Mouse (Mus musculus) WW6 (cell line): ENCODE results near the gene Xxylt1.
A peak's percentile ranks its signal among the peaks of the same experiment; 100 is the strongest.

Experiments
- DNase-seq: peaks from one replicate; pipeline ENCODE4 v3.0.0-alpha.2; 2013; ENCODE audit warnings: low read depth, low spot score

Gene Xxylt1

GRCm38 (mm10) chr16:31061246-31061880 lies 19.9 kb downstream of the Xxylt1 start:
- DNase-seq: no peak

DNA sequence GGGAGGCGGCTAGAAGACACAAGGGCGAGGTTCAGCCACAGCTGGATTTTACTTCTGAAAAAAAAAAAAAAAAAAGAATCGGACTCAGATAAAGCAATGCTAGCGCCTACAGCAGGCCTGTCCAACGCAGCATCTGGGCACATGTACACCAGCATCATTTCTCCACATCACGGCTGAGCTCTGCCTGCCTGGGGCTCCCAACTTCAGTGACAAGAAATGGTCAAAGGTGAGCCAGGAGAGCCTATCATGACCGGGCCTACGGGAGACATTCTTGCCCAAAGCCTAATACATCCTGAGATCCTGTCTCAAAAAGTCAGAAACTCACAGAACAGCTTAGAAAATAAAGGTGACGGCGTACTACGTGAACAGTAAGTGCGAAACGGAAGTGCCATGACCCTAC lies 20.5 kb downstream of the Xxylt1 start:
- DNase-seq: no peak

DNA sequence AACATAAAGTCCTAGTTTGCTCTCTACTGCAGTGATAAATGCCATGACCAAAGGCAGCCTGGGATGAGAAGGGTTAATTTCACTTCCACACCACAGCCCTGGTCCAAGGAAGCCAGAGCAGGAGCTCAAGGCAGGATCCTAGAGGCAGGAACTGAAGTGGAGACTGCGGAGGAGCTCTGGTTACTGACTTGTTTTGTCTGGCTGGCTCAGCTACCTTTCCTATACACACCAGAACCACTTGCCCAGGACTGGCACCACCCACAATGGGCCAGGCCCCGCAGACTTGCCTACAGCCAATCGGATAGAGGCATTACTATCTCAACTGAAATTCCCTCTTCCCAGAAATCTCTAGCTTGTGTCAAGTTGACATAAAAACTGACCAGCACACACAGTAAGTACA lies 21.0 kb downstream of the Xxylt1 start:
- DNase-seq: no peak

- DNase-seq: no peak
Observed at GRCm38 (mm10) chr16:31059730-31060129, 21.5 kb downstream of the Xxylt1 start.

DNA sequence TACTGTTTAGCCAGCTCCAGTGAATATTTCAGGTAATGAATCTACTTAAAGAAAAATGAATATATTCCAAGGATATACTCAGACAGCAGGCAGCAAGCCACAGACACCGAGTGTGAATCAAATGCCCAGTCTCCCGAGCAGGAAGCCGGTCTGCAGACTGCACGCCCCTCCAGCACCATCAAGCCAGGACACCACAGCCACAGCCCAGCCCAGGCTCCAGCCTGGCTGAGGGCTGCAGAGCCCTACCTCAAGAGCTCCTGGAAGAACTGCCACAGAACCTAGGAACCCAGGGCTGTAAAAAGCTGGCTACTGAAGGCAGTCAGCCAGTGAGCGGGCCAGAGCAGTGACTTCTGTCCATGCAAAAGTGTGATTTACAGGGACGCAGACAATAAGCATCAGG lies 28.4 kb downstream of the Xxylt1 start:
- no peak for DNase-seq

GRCm38 (mm10) chr16:31052177-31052726 lies 29.0 kb downstream of the Xxylt1 start:
- DNase-seq: no peak

GRCm38 (mm10) chr16:31050701-31051100 lies 30.5 kb downstream of the Xxylt1 start:
- no peak for DNase-seq

DNA sequence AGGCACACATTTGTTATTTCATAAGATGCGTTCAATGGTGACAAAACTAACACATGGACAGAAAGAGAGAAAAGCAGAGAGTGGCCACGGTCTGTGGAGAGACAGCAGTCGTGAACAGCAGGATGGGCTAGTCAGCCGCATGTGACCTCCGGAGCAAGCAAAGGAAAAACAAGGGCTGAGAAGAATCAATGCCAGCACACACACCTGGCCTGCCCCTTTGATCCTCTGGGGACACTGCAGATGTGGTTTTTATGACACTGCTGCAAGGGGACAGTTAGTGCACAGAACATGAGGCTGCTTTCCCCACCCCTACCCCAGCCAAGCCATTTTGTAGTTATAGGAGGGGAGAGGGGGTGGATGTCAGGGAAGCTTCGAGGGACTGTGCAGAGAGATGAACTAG lies 33.0 kb downstream of the Xxylt1 start:
- no peak for DNase-seq

- DNase-seq: no peak
Observed at GRCm38 (mm10) chr16:31047186-31047898, 33.9 kb downstream of the Xxylt1 start.

DNA sequence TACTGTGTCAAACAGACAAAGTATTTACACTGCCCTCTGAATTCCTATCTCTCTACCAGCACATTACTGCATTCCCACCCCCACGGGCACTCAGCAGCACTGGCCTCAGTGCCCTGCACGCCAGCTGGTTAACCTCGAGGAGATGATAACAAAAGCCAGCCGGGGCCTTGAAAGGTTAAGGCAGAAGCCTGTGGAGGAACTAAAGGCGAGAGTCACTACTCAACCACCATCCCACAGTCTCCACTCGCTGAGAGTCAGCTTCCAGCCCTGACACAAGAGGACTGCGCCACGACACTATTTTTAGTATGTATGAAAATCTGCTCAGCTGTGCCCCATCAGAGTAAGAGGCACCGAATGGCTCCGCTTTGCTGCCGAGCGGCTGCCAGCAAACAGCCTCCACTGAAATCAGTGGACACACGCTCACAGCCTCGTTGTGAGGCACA lies 35.0 kb downstream of the Xxylt1 start:
- DNase-seq: no peak

DNA sequence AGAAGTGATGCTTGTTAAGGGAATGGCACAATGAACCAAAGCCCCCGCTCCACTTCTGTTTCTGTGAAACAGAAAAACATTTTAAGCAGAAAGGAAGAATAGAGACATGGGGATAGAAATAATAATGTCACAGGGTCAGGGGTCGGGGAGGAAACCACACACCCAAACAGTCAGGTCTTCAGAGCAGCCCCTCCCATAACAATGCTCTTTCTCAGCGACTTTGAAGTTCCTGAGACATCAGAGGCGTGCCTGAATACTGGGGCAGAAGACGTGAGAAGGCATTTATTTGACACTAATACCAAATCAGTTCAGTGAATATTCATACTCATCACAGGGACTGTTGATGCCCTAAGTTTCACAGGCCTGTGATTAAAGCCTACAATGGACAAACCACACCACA lies 36.0 kb downstream of the Xxylt1 start:
- DNase-seq: no peak

DNA sequence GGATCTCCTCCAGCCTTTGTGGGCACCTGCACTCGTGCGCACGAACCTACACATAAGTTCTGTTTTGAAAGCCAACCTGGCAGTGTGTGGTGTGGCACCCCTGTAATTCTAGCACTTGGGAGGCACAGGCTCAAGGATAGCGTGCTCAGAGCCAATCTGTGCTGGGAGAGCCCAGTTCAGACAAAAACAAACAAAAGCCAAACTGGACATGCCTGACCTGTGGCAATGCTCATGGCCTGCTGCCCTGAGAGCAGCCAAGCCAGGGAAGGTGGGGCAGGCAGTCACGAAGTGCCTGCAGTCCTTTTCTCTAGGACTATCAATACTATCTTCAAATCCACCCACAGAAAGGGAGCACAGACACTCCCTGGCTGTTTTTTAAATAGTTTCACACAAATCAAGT lies 38.1 kb downstream of the Xxylt1 start:
- DNase-seq: no peak

GRCm38 (mm10) chr16:31041566-31041965 lies 39.7 kb downstream of the Xxylt1 start:
- no peak for DNase-seq

- no peak for DNase-seq
Observed at GRCm38 (mm10) chr16:31039803-31040459, 41.3 kb downstream of the Xxylt1 start.

- DNase-seq: peak; percentile 20
Observed at GRCm38 (mm10) chr16:31037431-31037830, 43.8 kb downstream of the Xxylt1 start.

DNA sequence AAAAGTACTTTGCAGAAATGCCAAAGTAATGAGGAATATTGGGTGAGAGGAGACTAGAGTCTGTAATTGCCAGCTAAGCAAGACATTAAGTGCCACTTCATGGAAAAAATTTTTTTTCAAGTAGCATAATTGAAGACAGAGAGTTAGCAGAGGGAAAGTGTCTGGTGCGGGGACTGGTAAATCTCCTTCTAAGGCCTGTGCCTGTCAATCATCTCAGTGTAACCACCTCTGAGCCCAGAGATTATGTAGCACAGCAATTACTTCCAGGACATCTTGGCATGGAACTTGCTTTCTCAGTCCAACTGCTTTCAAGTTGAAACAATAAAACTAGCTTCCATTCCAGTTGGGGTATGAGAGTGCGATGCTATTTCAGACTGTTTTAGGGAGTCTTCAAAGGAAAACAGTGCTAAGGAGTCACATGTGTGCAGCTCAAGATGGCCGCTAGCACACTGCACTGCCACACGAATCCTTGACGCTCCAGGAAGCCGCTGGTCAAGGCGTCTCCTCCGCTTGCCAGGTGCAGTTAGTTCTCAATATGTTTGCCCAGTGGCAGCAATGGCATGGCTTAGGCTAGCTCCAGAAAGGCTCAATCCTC lies 45.5 kb downstream of the Xxylt1 start:
- no peak for DNase-seq

- no peak for DNase-seq
Observed at GRCm38 (mm10) chr16:31035235-31035634, 46.0 kb downstream of the Xxylt1 start.

- no peak for DNase-seq
Observed at GRCm38 (mm10) chr16:31034051-31034450, 47.2 kb downstream of the Xxylt1 start.

DNA sequence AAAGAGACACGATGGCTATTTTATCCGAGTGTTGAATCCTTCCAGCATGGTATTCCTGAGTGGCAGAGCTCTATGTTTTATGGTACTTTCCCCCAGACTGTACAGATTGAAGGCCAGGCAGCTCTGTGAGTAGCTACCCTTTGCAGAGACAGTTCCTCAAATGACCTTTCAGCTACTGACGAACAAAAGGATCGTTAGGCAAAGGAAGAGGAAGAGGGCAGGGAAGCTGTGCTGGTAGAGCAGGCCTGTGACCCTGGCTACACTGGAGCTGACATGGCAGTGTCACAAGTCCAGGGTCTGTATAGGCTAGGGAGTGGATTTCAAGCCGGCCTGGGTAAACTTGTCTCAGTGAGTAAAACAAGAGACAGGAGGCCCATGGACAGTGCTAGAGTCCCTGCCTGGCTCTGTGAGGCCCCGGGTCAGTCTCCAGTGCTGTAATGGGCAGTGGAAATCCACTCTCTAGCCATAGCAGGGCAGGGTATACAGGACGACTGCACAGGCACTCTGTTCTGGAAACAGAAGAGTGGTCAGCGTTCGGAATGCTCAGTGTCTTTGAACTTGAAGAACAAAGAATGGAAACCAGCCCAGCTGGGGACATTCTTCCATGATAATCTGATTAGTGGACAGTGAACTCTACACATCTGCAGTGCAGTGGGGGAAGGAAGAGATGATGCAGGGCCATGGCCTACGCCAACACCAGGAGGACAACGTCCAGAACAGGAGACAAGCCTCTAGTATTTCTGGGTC lies 51.3 kb downstream of the Xxylt1 start:
- no peak for DNase-seq

DNA sequence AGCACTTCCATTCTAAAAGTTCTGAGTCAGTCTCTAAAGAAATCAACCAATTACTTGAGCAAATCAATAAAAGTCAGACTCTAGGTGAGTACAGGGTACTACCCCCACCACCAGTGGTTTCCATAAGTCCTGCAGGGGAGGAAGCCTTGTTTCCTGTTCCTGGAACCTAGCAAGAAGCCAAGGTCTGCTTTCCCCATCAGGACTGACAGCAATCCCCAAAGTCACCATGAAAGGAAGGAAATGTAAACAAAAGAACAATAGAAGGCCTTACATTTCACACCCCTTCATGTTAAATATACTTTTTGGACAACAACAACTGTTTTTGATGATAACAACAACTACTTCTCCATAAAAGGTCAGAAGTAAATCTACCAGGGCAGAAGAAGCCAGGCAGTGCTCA lies 53.6 kb downstream of the Xxylt1 start:
- no peak for DNase-seq

- DNase-seq: no peak
Observed at GRCm38 (mm10) chr16:31025516-31025915, 55.7 kb downstream of the Xxylt1 start.
